Mouse (Mus musculus) layer of hippocampus, adult 18-20 months (tissue): ENCODE data around the gene Nr1d1. TPM values are rescaled to one million over a fixed set of nuclear protein-coding genes. Genes with fewer than 3 reads are reported as not detected.
A peak's percentile ranks its signal among the peaks of the same experiment; 100 is the strongest.
"Not testable (repeated sequence)": the region's sequence is repeated elsewhere in the genome, so short reads cannot be mapped to it uniquely, and the experiment has no call there.

Experiments
- DNase-seq, 2 experiments: peaks; one replicate each; pipeline ENCODE4 v3.0.0; 2022; ENCODE audit warnings: low spot score in 2 of 2
- total RNA-seq, 2 experiments: library from RNA; stranded (reverse); gene quantifications; 2 replicates each; pipeline ENCODE4 v1.2.3; 2021

The Nr1d1 gene
- total RNA-seq, 2 experiments from 2014 or later = 66.6 to 84.3 TPM

DNA sequence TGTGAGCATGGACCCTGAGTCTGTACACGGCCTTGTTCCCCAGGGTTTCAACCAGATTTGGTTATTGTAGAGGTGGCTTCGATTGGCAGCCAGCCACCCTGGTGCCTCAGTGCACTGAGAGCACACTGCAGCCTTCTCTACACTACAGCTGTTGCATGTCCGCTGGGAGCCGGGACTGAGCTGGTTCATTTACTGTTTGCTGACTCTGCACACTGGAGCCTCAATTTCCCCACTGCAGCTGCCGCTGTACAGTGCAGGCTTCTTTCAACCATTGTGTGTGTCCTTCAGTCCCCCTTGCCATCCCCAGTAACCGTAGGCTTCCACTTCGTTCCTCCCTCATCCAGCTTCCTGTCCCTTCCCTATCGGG is 35.1 kb downstream of the Nr1d1 start:
- DNase-seq = peak in 1 of 2 experiments; percentile 61

DNA sequence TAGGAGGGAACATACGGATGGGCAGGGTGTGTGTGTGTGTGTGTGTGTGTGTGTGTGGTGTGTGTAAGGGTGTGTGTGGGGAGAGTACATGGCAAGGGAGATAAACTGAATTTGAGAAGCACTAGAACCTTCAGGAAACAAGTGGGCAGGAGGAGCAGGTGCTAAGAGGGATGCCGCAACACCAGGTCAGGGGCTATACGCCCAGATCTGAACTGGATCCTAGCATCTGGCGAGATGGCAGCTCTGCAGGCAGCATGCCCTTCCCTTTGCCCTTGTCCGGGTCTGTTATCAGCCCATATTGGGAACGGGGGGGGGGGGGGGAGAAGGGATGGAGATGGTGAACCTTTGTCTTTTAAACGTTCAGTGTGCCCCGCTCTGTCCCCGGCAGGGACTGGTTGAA is 36.2 kb downstream of the Nr1d1 start:
- no peak for DNase-seq

DNA sequence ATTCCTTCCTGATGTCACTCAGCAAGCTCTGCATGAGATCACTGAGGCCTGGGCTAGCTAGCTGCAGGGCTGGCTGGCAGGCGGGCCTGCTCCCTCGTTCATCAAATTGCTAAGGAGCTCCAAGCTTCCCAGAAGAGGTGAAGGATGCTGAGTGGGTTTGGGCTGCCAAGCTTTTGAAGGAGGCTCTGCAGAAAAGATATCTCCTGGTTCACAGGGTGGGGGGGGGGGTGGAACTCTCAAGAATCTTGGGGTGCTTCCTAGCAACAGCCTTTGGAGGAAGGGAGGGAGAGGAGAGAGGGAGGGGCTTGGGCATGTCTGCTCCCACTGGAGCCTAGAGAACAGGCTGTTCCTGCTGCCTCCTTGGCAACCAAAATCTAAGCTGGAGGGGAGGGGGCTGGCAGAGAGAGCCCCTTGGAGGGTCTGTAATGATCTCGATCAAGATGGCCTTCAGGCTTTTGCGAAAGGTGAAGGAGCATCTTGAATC is 36.7 kb downstream of the Nr1d1 start:
- peak in 1 of 2 experiments; percentile 67 for DNase-seq

- DNase-seq = not testable (repeated sequence)
These were observed 37.9 kb downstream of the Nr1d1 start for GRCm38 (mm10) chr11:98737220-98737619.

GRCm38 (mm10) chr11:98736176-98736575 is 39.0 kb downstream of the Nr1d1 start:
- DNase-seq = no peak

GRCm38 (mm10) chr11:98735111-98735510 is 40.0 kb downstream of the Nr1d1 start:
- DNase-seq = peak in 1 of 2 experiments; percentile 72

DNA sequence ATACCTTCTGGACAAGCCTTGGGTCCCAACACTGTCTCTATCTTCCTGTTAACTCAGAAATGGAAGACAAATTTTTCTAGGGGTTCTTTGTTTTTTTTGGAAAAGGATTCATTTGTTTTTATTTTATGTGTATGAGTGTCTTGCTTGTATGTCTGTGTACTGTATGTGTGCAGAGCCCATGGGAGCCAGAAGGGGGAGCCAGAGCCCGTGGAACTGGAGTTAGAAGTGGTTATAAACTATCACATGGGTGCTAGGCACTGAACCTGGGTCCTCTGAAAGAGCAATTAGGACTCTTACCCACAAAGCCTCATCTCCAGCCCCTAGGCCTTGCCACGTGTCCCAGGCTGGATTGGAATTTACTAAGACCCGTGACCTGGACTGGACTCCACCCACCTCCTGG is 41.1 kb downstream of the Nr1d1 start:
- no peak for DNase-seq

GRCm38 (mm10) chr11:98731134-98731533 is 44.0 kb downstream of the Nr1d1 start:
- DNase-seq = peak; percentile 87 to 89

- no peak for DNase-seq
These were observed 44.4 kb downstream of the Nr1d1 start for GRCm38 (mm10) chr11:98730727-98731126.

DNA sequence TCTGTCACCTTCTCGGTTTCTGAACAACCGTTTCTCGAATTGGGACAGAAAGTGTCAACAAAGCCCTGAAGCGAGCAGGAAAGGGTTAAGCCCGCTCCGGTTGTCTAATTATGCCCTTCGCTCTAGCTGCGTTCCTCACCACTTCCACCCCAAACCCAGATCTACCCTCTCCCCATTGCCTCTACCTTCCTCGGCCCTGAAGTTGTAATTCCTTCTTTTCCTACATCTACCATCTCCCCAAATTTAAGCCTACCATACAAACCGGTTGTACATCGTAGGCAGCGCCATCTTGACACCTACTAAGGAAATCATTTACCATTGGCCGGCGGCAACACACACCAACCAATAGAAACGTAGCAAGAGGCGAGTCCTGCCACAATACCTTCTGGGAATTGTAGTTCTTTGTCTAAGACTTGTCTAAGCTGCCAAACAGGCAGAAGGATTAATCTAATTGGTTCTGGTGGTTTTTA is 46.0 kb downstream of the Nr1d1 start, which contains the start of gene Med24:
TSS of gene Med24 (minus strand) at position 317 of the 470 bp plus-strand sequence.
- peak; percentile 87 to 96 for DNase-seq

DNA sequence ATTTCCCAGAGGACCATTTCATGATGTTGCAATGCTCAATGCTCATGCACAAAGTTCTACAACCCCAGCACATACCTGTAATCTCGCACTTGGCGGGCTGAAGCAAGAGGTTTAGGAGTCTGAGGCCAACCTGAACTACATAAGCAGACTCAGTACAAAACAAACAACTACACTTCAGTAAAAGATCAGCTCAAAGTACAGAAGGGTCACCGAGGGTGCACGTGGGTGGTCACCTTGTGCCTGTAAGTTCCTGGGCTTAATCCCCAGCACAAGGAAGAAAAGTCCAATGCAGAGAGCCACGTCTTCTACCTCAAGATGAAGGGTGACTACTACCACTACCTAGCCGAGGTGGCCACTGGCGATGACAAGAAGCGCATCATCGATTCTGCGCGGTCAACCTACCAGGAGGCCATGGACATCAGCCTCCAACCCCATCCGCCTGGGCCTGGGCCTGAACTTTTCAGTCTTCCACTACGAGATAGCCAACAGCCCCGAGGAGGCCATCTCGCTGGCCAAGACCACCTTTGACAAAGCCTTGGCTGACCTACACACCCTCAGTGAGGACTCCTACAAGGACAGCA is 49.1 kb downstream of the Nr1d1 start:
- no peak for DNase-seq

GRCm38 (mm10) chr11:98723098-98723497 is 52.0 kb downstream of the Nr1d1 start:
- DNase-seq = no peak

DNA sequence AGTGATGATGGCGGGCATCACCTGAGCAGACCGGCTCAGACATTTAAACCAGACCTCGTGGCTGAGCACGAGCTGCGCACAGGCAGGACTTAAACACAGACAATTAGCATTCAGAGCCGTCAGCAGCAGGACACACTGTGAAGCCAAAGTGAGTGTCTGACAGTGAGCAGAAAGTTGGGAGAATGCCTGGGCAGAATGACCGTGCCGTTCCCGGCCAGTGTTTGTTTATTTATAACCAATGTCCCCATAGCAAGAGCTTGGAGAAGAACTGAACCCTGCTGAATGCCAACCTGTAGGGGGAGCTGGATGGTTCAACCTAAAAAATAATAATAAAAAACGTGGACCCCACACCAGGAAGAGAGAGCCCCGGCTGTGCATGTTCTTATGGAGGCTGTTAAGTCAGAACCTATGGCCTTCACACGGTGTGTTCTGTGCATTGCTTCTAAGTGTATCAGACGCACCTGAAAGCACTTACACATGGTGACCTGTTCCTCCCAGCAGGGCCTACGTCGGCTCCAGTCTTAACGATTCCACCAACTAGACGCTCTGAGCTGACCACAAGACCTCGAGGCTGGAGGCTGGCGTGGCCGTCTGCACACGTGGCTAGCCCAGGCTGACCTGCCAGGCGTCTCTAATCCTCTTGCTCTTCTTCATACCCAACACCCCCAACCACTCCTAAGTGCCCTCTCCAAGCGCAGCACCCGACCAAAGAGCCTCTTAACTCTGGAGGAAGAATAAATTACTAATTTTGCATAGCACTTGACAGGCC is 53.5 kb downstream of the Nr1d1 start:
- peak in 1 of 2 experiments; percentile 82 for DNase-seq

- no peak for DNase-seq
These were observed 54.4 kb downstream of the Nr1d1 start for GRCm38 (mm10) chr11:98720756-98721155.

Other genes starting within 250 kb of the Nr1d1 start
- not detected for gene Ikzf3, start 229.3 kb downstream of the Nr1d1 start, total RNA-seq
- not detected for gene Zpbp2, start 224.2 kb downstream of the Nr1d1 start, total RNA-seq
- 10 to 100 TPM; 59.2 to 60.6 TPM for gene Ormdl3, start 188.0 kb downstream of the Nr1d1 start, total RNA-seq
- not detected for gene Lrrc3c, start 177.0 kb downstream of the Nr1d1 start, total RNA-seq
- 10 to 100 TPM; 11.6 to 11.8 TPM for gene Gm12355, start 149.7 kb downstream of the Nr1d1 start, total RNA-seq
- not detected for gene Gsdma3, start 149.0 kb downstream of the Nr1d1 start, total RNA-seq
- not detected for gene Gsdma2, start 128.6 kb downstream of the Nr1d1 start, total RNA-seq
- not detected for gene Gsdma, start 111.0 kb downstream of the Nr1d1 start, total RNA-seq
- gene Psmd3, start 92.8 kb downstream of the Nr1d1 start, total RNA-seq = 100 to 1,000 TPM; 126 to 131 TPM
- gene Csf3, start 74.1 kb downstream of the Nr1d1 start, total RNA-seq = not detected
- gene Med24, start 45.9 kb downstream of the Nr1d1 start, total RNA-seq = 100 to 1,000 TPM; 126 TPM
- gene Thra, start 34.7 kb downstream of the Nr1d1 start, total RNA-seq = 1,000 to 10,000 TPM; 1,110 to 1,111 TPM
- gene Msl1, start 20.2 kb upstream of the Nr1d1 start, total RNA-seq = 100 to 1,000 TPM; 178 to 183 TPM
- gene Casc3, start 29.6 kb upstream of the Nr1d1 start, total RNA-seq = 10 to 100 TPM; 57.0 to 58.4 TPM
- 100 to 1,000 TPM; 196 to 203 TPM for gene Rapgefl1, start 61.5 kb upstream of the Nr1d1 start, total RNA-seq
- 10 to 100 TPM; 75.9 to 80.7 TPM for gene Wipf2, start 88.3 kb upstream of the Nr1d1 start, total RNA-seq
- gene Cdc6, start 132.5 kb upstream of the Nr1d1 start, total RNA-seq = under 1 TPM; 0.36 to 0.79 TPM
- gene Rara, start 152.5 kb upstream of the Nr1d1 start, total RNA-seq = 10 to 100 TPM; 18.3 to 26.6 TPM
- 1 to 10 TPM in 1 of 2 experiments, under 1 TPM in 1; 0.52 to 1.2 TPM for gene Gjd3, start 207.7 kb upstream of the Nr1d1 start, total RNA-seq
- under 1 TPM; 0.52 to 0.96 TPM for gene Top2a, start 248.9 kb upstream of the Nr1d1 start, total RNA-seq